ENCODE assay signal across 18 mouse cellular contexts in the genomic region with DNA sequence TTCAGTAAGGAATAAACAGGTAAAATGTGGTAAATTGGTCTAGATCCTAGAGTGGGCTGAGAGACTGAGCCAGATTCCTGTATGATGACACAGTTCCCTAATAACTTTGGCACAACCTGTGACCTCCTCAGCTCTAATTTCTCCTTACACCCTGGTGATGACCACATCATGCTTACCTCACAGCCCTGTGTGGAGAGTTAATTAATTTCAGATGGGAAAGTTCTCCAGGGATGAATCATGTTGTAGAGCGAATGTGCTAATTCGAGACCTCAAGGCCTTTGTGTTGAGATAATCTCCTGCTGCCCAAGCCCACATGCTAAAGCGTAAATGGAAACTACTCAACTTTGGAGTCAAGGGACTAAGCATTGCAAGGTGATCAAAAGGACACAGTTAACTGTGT.
"Had no signal": no experiment of that assay in that cellular context is flagged by ENCODE, and none has a peak within 500 bp of the region (broad histone marks: within the 10 kb centered on the region; RNA-seq: fewer than 3 reads in every experiment).

No protein-coding gene starts in this region.

- H3K9ac ChIP-seq: liver, embryonic 14.5 days; liver, postnatal 0 days; lung, embryonic 15.5 days; midbrain, embryonic 13.5 days had no signal

- H3K4me3 ChIP-seq: layer of hippocampus, adult 2 months; lung, embryonic 15.5 days; megakaryocyte, embryonic 14.5 days; midbrain, embryonic 10.5 days; midbrain, embryonic 13.5 days had no signal

- ATAC-seq: liver, postnatal 0 days; midbrain, embryonic 13.5 days had no signal

- DNase-seq: kidney, adult 2 months; kidney, postnatal 25 days; layer of hippocampus, adult 9-11 months; liver, postnatal 0 days; lung, postnatal 10 days; lung, postnatal 36 days; right cerebral cortex, postnatal 25 days; thymus, adult 18-20 months; thymus, postnatal 14 days; thymus, postnatal 4 days had no signal

- H3K27ac ChIP-seq: kidney, postnatal 0 days; layer of hippocampus, adult 2 months; liver, embryonic 14.5 days; lung, embryonic 15.5 days; midbrain, embryonic 10.5 days; midbrain, embryonic 13.5 days had no signal

- H3K36me3 ChIP-seq: lung, embryonic 15.5 days; midbrain, embryonic 10.5 days; midbrain, embryonic 13.5 days had no signal

- H3K4me1 ChIP-seq: lung, embryonic 15.5 days; midbrain, embryonic 10.5 days; midbrain, embryonic 13.5 days had no signal

- H3K27me3 ChIP-seq: lung, embryonic 15.5 days; megakaryocyte, embryonic 14.5 days; midbrain, embryonic 13.5 days had no signal

- H3K4me2 ChIP-seq: liver, embryonic 11.5 days; lung, embryonic 15.5 days; midbrain, embryonic 13.5 days had no signal

- H3K9me3 ChIP-seq: lung, embryonic 15.5 days; midbrain, embryonic 10.5 days; midbrain, embryonic 13.5 days had no signal
